Mouse (Mus musculus) yolk sac, embryonic 10.5 days (tissue): ENCODE data around the gene Ubxn4.
A peak's percentile ranks its signal among the peaks of the same experiment; 100 is the strongest.
"Not testable (repeated sequence)": the region's sequence is repeated elsewhere in the genome, so short reads cannot be mapped to it uniquely, and the experiment has no call there.

Experiments used
- DNase-seq: peaks from one replicate; pipeline ENCODE4 v3.0.0-alpha.2; 2017; ENCODE audit warnings: low spot score

Gene Ubxn4

GRCm38 (mm10) chr1:128314665-128315064 is 70.9 kb downstream of the Ubxn4 start:
- no peak for DNase-seq

GRCm38 (mm10) chr1:128319266-128319665 is 75.5 kb downstream of the Ubxn4 start:
- not testable (repeated sequence) for DNase-seq

GRCm38 (mm10) chr1:128323026-128323643 is 79.4 kb downstream of the Ubxn4 start:
- DNase-seq: peak; percentile 70

- DNase-seq: no peak
Measured at GRCm38 (mm10) chr1:128324776-128325175, 81.0 kb downstream of the Ubxn4 start.

- no peak for DNase-seq
Measured at GRCm38 (mm10) chr1:128327165-128327564, 83.4 kb downstream of the Ubxn4 start.

GRCm38 (mm10) chr1:128328218-128328617 is 84.5 kb downstream of the Ubxn4 start, which contains the start of gene Lct:
Gene Lct, minus strand, starts transcription at chr1:128328318.
- no peak for DNase-seq
